Mouse (Mus musculus): ENCODE measurements around the gene Cyp4a32.

DNA sequence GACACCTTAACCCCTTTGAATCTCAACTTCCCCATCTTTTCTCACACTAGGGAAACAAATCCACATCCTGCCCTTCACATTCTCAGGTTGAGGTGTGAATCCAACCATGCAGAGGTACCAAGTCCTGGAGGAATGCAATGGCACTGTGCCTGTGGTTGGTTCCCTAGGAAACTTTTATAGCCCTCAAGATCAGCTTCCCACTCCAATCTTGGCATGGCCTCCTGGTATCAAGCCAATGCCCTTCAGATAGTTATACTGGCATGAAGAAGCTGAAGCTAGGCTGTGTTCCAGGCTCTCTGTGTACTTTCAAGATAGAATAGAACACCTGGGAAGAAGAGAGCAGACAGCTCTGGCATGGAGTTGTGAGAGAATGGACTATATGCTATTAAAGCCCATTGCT lies 44.6 kb downstream of the Cyp4a32 start:
- TF ChIP-seq CTCF (IDR thresholded peaks at IDR 0.05; ENCODE audit: extremely low read depth, insufficient read length, insufficient replicate concordance, low read depth, low read length) (no peak), POLR2A (IDR thresholded peaks at IDR 0.05; ENCODE audit: low read depth, low read length) (no peak)
